Mouse (Mus musculus) bone marrow macrophage, adult 2 months (primary cell): Measurements from ENCODE around the gene Myo18a. TPM values are rescaled to one million over a fixed set of nuclear protein-coding genes. Genes with fewer than 3 reads are reported as not detected.

ENCODE experiments used
- H3K27ac ChIP-seq: 2 replicates; pipeline ENCODE4 v1.5.1; 2012; ENCODE audit warnings: low read depth, low read length; ENCODE audit not compliant: insufficient read depth
- H3K4me1 ChIP-seq: 2 replicates; pipeline ENCODE4 v1.6.1; 2012; ENCODE audit warnings: low read length; ENCODE audit not compliant: control insufficient read depth, insufficient read depth
- H3K4me3 ChIP-seq: 2 replicates; pipeline ENCODE4 v1.5.1; 2012; ENCODE audit warnings: mild to moderate bottlenecking, low read length, moderate library complexity; ENCODE audit not compliant: insufficient read depth
- CTCF ChIP-seq: IDR thresholded peaks from 2 replicates; pipeline ENCODE4 v1.5.1; 2012; ENCODE audit warnings: low read depth, mild to moderate bottlenecking, low read length, moderate library complexity
- POLR2A ChIP-seq: IDR thresholded peaks from 2 replicates; pipeline ENCODE4 v1.6.1; 2012; ENCODE audit warnings: mild to moderate bottlenecking, low read depth, low read length, borderline replicate concordance
- polyA plus RNA-seq: library from polyadenylated mRNA; stranded (reverse); fragments of >200 nt; gene quantifications from 2 replicates; pipeline ENCODE4 v1.2.4, GENCODE M21; 2012; ENCODE audit not compliant: missing spikeins, insufficient read depth, insufficient read length

Gene Myo18a
- polyA plus RNA-seq, 1 experiment, result 41.3 TPM

- Histone ChIP-seq H3K27ac (no peak overlapping the region), H3K4me1 (peaks cover 2% of the 10 kb centered on the region; the same call in 1 of the 2 replicates), H3K4me3 (no peak overlapping the region)
- TF ChIP-seq POLR2A (no peak), CTCF (no peak)
These were observed 97.9 kb downstream of the Myo18a start for GRCm38 (mm10) chr11:77860947-77861346.

DNA sequence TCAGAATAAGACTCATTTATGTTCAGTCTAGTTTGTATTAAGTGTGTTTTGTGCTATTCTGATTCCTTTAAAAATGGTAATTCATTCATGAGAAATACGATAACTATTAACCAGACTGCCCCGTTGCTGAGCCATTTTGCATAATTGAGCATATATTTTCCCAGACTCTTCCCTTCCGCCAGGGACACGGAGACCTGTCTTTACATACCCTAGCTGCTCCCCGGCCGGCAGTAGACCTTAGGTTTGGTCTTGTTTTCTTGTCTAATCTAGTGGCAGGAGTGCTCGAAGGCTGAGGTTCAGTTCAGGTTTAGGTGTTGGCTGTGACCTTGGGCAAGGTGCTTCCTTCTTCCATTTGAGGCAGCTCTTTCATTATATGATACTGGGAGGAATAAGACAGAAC is 99.8 kb downstream of the Myo18a start:
- Histone ChIP-seq H3K27ac (no peak overlapping the region), H3K4me3 (no peak overlapping the region), H3K4me1 (peaks cover 4% of the 10 kb centered on the region)
- no peak for TF ChIP-seq POLR2A
- TF ChIP-seq CTCF, result no peak

DNA sequence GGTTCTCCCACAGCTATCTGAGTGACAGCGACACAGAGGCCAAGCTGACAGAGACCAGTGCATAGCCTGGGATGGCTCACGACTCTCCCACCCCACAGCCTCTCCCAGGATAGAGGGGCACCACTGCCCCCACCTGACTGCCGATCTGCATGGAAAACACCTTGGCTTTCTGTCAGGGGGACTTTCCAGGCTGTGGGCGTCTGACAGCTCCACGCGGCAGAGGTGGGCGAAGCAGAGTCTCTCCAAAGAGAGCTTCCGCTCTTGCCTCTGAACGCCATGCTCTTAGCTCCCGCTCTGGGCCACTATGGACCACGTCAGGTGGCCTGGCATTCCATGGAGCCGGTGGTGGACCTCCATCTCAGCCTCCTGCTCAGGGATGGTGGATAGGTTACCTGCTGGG is 101.7 kb downstream of the Myo18a start:
- Histone ChIP-seq H3K4me1 (peaks cover 10% of the 10 kb centered on the region), H3K27ac (no peak overlapping the region), H3K4me3 (no peak overlapping the region)
- TF ChIP-seq CTCF, result no peak
- no peak for TF ChIP-seq POLR2A

DNA sequence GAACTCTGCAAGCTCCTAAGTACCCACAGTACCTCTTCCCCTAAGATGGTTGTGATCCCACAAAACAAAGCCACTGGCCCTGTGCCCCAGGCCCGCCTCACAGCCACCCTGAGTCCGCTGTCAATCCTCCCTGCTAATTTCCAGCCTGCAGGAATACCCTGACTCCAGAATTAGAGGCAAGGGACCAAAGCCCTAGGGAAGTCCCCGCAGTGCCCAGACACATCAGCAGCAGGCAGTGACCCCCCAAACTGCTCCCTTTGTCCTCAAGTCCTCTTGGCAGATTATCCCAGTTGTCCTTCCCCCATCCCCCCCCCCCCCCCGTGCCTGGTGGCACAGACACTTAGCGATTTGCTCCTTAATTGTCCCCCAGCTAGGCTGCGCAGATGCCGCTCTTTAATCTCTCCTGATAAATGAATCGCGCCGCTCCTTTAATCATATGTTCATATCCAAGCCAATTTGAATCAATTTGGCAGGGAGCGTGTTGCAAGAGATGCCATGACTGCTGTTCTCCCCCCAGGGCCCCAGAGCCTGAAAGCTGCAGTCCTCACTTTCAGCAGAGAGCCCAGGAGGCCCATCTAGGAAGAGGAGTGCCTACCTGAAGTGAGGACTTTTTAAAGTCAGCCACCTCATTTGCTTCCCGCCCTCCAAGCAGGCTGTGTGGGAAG is 104.5 kb downstream of the Myo18a start:
- Histone ChIP-seq H3K27ac (no peak overlapping the region), H3K4me1 (peaks cover 9% of the 10 kb centered on the region), H3K4me3 (no peak overlapping the region)
- no peak for TF ChIP-seq POLR2A
- TF ChIP-seq CTCF, result no peak

- Histone ChIP-seq H3K27ac (no peak overlapping the region), H3K4me1 (peaks cover 16% of the 10 kb centered on the region), H3K4me3 (no peak overlapping the region)
- TF ChIP-seq POLR2A, result no peak
- no peak for TF ChIP-seq CTCF
These were observed 108.4 kb downstream of the Myo18a start for GRCm38 (mm10) chr11:77871436-77871835.

DNA sequence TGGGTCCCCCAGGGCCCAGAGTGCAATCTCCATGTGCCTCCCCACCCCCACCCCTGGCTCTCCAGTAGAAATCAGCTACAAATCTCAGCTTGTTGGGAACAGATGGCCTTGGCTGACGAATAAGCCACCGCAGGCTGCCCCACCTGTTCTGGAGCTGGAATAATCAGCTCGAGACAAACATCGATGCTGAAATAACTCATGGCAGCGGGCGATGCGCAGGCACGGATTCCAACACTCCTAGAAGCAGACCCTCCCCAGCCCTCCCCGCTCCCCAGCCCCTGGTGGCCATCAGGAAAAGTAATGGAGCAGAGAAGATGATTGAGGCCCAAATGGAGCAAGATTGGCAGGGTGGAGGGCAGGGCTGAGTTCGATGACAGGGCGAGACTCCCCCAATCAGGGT is 109.2 kb downstream of the Myo18a start:
- peaks cover 16% of the 10 kb centered on the region for H3K4me1 ChIP-seq
- TF ChIP-seq POLR2A, result no peak
- TF ChIP-seq CTCF, result no peak
- no peak overlapping the region for H3K27ac ChIP-seq
- H3K4me3 ChIP-seq, result no peak overlapping the region

DNA sequence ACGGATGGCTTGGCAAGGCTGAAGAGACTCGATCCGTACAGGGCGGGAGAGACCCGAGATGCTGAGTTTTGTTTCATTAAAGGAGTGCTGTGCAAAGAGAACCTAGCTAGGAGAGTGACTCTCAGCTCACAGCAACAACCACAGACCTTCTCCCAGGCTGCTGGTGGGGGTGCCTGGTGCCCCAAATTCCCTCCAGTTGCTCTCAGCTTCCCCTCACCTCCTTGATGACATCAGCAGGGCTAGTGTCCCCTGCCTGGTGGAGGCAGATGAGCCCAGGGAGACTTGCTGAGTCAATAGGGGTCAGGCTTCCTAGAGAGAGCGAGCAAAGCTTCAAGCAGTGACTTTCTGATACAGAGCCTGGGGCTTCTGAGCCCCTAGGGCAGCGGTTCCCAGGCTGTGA is 109.6 kb downstream of the Myo18a start:
- TF ChIP-seq CTCF, result no peak
- TF ChIP-seq POLR2A, result no peak
- Histone ChIP-seq H3K4me1 (peaks cover 16% of the 10 kb centered on the region), H3K4me3 (no peak overlapping the region), H3K27ac (no peak overlapping the region)

DNA sequence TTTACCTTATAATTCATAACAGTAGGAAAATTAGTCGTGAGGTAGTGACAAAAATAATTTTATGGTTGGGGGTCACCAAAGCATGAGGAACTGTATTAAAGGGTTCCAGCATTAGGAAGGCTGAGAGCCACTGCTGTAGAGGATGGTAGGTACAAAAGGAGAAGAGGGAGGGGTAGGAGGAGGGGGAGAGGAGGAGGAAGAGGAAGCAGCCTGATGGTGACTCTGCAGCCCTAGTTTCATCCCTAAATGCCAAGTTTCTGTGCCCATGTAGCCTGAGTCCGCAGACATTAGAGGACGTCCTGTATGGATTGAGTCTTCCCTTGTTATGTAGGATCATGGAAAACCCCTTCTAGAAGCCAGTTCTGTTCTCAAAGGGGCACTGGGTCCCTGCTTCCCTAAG is 110.1 kb downstream of the Myo18a start:
- TF ChIP-seq POLR2A (no peak), CTCF (no peak)
- Histone ChIP-seq H3K27ac (no peak overlapping the region), H3K4me3 (no peak overlapping the region), H3K4me1 (peaks cover 11% of the 10 kb centered on the region)

DNA sequence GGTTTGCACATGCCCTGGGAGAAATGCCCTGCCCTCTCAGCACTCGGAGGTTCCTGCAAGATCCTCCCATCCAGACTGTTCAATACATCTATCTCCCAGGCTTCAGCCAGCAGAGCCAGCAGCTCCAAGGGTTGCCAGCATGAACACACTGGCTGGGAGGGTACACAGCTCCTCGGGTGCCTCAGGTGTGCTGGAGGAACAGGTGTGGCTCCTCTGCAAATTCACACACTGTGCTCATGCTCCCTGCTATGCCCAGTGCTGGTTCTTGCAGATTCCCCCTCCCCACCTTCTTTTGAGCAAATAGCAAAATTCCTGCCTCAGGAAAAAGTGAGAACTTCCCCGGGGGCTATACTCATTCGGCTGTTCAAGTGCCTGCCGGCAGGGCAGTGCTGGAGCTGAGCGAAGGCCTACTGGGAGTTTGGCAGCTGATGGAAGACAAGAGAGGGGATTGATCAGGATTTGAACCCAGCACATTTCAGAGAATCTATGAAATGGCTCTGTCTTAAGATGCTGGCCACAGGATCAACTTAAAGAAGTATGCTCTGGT is 111.7 kb downstream of the Myo18a start:
- Histone ChIP-seq H3K27ac (no peak overlapping the region), H3K4me3 (no peak overlapping the region), H3K4me1 (peaks cover 8% of the 10 kb centered on the region)
- TF ChIP-seq CTCF, result no peak
- TF ChIP-seq POLR2A, result no peak

GRCm38 (mm10) chr11:77875269-77875668 is 112.2 kb downstream of the Myo18a start:
- Histone ChIP-seq H3K4me1 (peaks cover 8% of the 10 kb centered on the region), H3K27ac (no peak overlapping the region), H3K4me3 (no peak overlapping the region)
- TF ChIP-seq CTCF, result no peak
- TF ChIP-seq POLR2A, result no peak
